Mouse (Mus musculus): ENCODE data around the gene Gps1. TPM values are rescaled to one million over a fixed set of nuclear protein-coding genes. Genes with fewer than 3 reads are reported as not detected.

Gps1 gene
- total and polyA plus RNA-seq, 3 experiments = 173 to 266 (median 219) TPM

DNA sequence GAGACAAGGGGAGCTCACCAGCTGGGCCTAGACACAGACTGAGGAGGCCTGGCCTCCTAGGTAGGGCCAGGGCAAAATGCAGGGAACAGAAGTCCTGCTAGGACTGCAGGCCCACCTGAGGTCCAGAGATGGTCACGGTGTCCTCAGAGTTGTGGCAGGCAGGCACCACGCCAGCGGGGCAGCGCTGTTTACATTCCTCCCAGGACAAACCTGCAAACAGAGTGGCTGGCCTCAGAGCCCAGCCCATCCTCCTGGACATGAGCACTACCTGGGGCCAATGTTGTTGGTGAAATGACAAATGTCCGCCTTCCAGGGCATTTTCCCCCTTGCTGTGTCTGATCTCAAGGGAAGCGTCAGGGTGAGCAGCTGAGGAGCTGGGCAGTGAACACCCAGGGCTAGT is 33.3 kb downstream of the Gps1 start:
- DNase-seq (ENCODE audit: low read depth, low spot score) = no peak
- Histone ChIP-seq H3K27me3 (ENCODE audit: control insufficient read depth in 1 of 2, insufficient read depth in 2 of 2, low read length in 2 of 2) (no peaks in the 10 kb centered on the region), H3K4me3 (ENCODE audit: control insufficient read depth in 1 of 2, insufficient read depth in 1 of 2, low read depth in 2 of 2, low read length in 2 of 2) (no peak overlapping the region), H3K27ac (ENCODE audit: control insufficient read depth, low read depth, low read length) (no peak overlapping the region), H3K4me1 (ENCODE audit: control insufficient read depth in 1 of 2, insufficient read depth in 2 of 2, low read length in 2 of 2) (peaks cover 0 to 12% of the 10 kb centered on the region in 2 experiments; a peak in 3 of 4 replicates), H3K36me3 (ENCODE audit: control insufficient read depth in 1 of 2, insufficient read depth in 2 of 2, low read length in 2 of 2) (peaks cover 10 to 31% of the 10 kb centered on the region in 2 experiments), H3K79me2 (ENCODE audit: control insufficient read depth, insufficient read depth, low read length, poor library complexity) (peaks cover 29% of the 10 kb centered on the region), H3K9ac (ENCODE audit: control insufficient read depth, low read depth, low read length, poor library complexity, severe bottlenecking) (no peak overlapping the region), H3K9me3 (replicated peaks; ENCODE audit: insufficient read depth, low read length) (no peaks in the 10 kb centered on the region)
- TF ChIP-seq RCOR1 (IDR thresholded peaks at IDR 0.05; ENCODE audit: low read depth, low read length) = no peak
- TF ChIP-seq MYB (IDR thresholded peaks at IDR 0.05; ENCODE audit: low read depth, low read length) = no peak
- no peak for TF ChIP-seq POLR2A (IDR thresholded peaks at IDR 0.05; ENCODE audit: control insufficient read depth in 1 of 2, insufficient read depth in 1 of 2, low read depth in 1 of 2, low read length in 2 of 2, poor library complexity in 1 of 2)
- TF ChIP-seq NELFE (IDR thresholded peaks at IDR 0.05; ENCODE audit: low read depth, low read length) = no peak
- TF ChIP-seq CTCF (IDR thresholded peaks at IDR 0.05 in 2 of 3, conservative IDR thresholded peaks at IDR 0.05 in 1 of 3; ENCODE audit: control insufficient read depth in 1 of 3, insufficient read depth in 1 of 3, low read depth in 2 of 3, low read length in 3 of 3, poor library complexity in 1 of 3, severe bottlenecking in 1 of 3) = no peak
- no peak for TF ChIP-seq GABPA (IDR thresholded peaks at IDR 0.05; ENCODE audit: low read depth, low read length)
- no peak for TF ChIP-seq ZMIZ1 (IDR thresholded peaks at IDR 0.05; ENCODE audit: low read depth, low read length)

DNA sequence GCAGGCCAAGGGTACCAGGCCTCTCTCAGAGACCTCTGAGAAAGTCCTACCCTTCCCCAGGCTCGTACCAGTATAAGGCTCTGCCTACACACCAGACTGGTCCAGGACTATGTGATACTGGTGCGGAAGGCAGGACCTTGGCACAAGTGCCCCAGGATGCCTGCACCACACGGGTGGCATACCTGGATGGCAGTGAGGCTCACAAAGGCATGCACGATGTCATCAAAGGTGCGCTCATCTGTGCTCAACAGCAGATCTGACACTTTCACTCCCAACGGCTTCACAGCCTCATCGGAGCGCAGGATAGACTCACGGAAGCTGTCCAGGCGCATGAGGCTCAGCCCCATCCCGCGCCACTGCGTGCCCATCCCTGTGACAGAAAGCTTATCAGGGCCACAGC is 34.2 kb downstream of the Gps1 start:
- Histone ChIP-seq H3K27me3 (ENCODE audit: control insufficient read depth in 1 of 2, insufficient read depth in 2 of 2, low read length in 2 of 2) (no peaks in the 10 kb centered on the region), H3K27ac (ENCODE audit: control insufficient read depth, low read depth, low read length) (no peak overlapping the region), H3K9ac (ENCODE audit: control insufficient read depth, low read depth, low read length, poor library complexity, severe bottlenecking) (no peak overlapping the region), H3K79me2 (ENCODE audit: control insufficient read depth, insufficient read depth, low read length, poor library complexity) (peaks cover 38% of the 10 kb centered on the region), H3K4me1 (ENCODE audit: control insufficient read depth in 1 of 2, insufficient read depth in 2 of 2, low read length in 2 of 2) (peaks cover 0 to 17% of the 10 kb centered on the region in 2 experiments; a peak in 3 of 4 replicates), H3K9me3 (replicated peaks; ENCODE audit: insufficient read depth, low read length) (no peaks in the 10 kb centered on the region), H3K4me3 (ENCODE audit: control insufficient read depth in 1 of 2, insufficient read depth in 1 of 2, low read depth in 2 of 2, low read length in 2 of 2) (no peak overlapping the region), H3K36me3 (ENCODE audit: control insufficient read depth in 1 of 2, insufficient read depth in 2 of 2, low read length in 2 of 2) (peaks cover 12 to 29% of the 10 kb centered on the region in 2 experiments)
- TF ChIP-seq POLR2AphosphoS5 (IDR thresholded peaks at IDR 0.05; ENCODE audit: borderline replicate concordance, low read depth, low read length) = no peak
- TF ChIP-seq KAT2A (conservative IDR thresholded peaks at IDR 0.05; ENCODE audit: low read depth, low read length) = no peak
- TF ChIP-seq MXI1 (IDR thresholded peaks at IDR 0.05; ENCODE audit: low read depth, low read length) = no peak
- no peak for TF ChIP-seq NRF1 (IDR thresholded peaks at IDR 0.05; ENCODE audit: insufficient read depth, low read depth, low read length, poor library complexity, severe bottlenecking)
- no peak for TF ChIP-seq GABPA (IDR thresholded peaks at IDR 0.05; ENCODE audit: low read depth, low read length)
- TF ChIP-seq CTCF (IDR thresholded peaks at IDR 0.05 in 2 of 3, conservative IDR thresholded peaks at IDR 0.05 in 1 of 3; ENCODE audit: control insufficient read depth in 1 of 3, insufficient read depth in 1 of 3, low read depth in 2 of 3, low read length in 3 of 3, poor library complexity in 1 of 3, severe bottlenecking in 1 of 3) = no peak
- TF ChIP-seq SMC3 (IDR thresholded peaks at IDR 0.05; ENCODE audit: low read depth, low read length) = no peak
- no peak for TF ChIP-seq MAX (IDR thresholded peaks at IDR 0.05; ENCODE audit: low read length)
- TF ChIP-seq POLR2AphosphoS2 (IDR thresholded peaks at IDR 0.05; ENCODE audit: low read length) = no peak
- no peak for TF ChIP-seq TCF12 (IDR thresholded peaks at IDR 0.05; ENCODE audit: low read depth, low read length)
- no peak for TF ChIP-seq GATA1 (IDR thresholded peaks at IDR 0.05; ENCODE audit: low read depth, low read length)
- TF ChIP-seq JUND (IDR thresholded peaks at IDR 0.05; ENCODE audit: low read depth, low read length) = no peak
- no peak for TF ChIP-seq EP300 (IDR thresholded peaks at IDR 0.05; ENCODE audit: low read depth in 1 of 2, low read length in 2 of 2)
- no peak for TF ChIP-seq ZNF384 (IDR thresholded peaks at IDR 0.05; ENCODE audit: low read depth, low read length)
- TF ChIP-seq ELF1 (IDR thresholded peaks at IDR 0.05; ENCODE audit: low read depth, low read length) = no peak
- no peak for TF ChIP-seq E2F4 (IDR thresholded peaks at IDR 0.05; ENCODE audit: borderline replicate concordance, low read depth, low read length)
- no peak for TF ChIP-seq MEF2A (IDR thresholded peaks at IDR 0.05; ENCODE audit: extremely low read depth, insufficient replicate concordance, low read depth, low read length, poor library complexity, severe bottlenecking)
- TF ChIP-seq MAFK (IDR thresholded peaks at IDR 0.05; ENCODE audit: borderline replicate concordance, low read depth, low read length) = no peak
- no peak for DNase-seq (ENCODE audit: low read depth, low spot score)
